Mouse (Mus musculus) heart, postnatal 0 days (tissue): ENCODE measurements at regions not wholly inside any gene's neighbourhood (a gene's known extent, or its start where the extent isn't known, plus 50 kb on each side); places are given as distances from the start of the nearest gene placed in this dataset.

Experiments used
- ATAC-seq: fragments of 200-750 bp; cut with Nextera tagmentation; 2 replicates; pipeline ENCODE4 v1.8.0; 2017; ENCODE audit warnings: low read depth, moderate number of reproducible peaks, moderate library complexity; ENCODE audit not compliant: insufficient read depth
- DNase-seq: peaks from one replicate; pipeline ENCODE4 v3.0.0-alpha.2; 2016; ENCODE audit warnings: low spot score
- H3K27ac ChIP-seq: fragments of 300-500 bp; sonication (generic); 2 replicates; pipeline ENCODE4 v1.5.1; 2014; ENCODE audit warnings: low read depth, mild to moderate bottlenecking
- H3K27me3 ChIP-seq: fragments of 300-500 bp; sonication (generic); 2 replicates; pipeline ENCODE4 v1.6.1; 2014; ENCODE audit warnings: low read length, mixed read lengths; ENCODE audit not compliant: control insufficient read depth, insufficient read depth
- H3K36me3 ChIP-seq: fragments of 300-500 bp; sonication (generic); replicated peaks from 2 replicates; pipeline ENCODE4 v1.6.1; 2014; ENCODE audit warnings: low read length, mixed read lengths; ENCODE audit not compliant: control insufficient read depth, insufficient read depth
- H3K4me1 ChIP-seq: fragments of 300-500 bp; sonication (generic); 2 replicates; pipeline ENCODE4 v1.6.1; 2014; ENCODE audit warnings: antibody characterized with exemption; ENCODE audit not compliant: control insufficient read depth, insufficient read depth
- H3K4me2 ChIP-seq: fragments of 300-500 bp; sonication (generic); 2 replicates; pipeline ENCODE4 v1.6.1; 2014; ENCODE audit warnings: low read depth, mild to moderate bottlenecking, low read length, moderate library complexity
- H3K4me3 ChIP-seq: fragments of 300-500 bp; sonication (generic); 2 replicates; pipeline ENCODE4 v1.5.1; 2014; ENCODE audit warnings: low read depth, low read length
- H3K9ac ChIP-seq: fragments of 300-500 bp; sonication (generic); replicated peaks from 2 replicates; pipeline ENCODE4 v1.6.1; 2014; ENCODE audit warnings: low read depth, low read length, mixed read lengths
- H3K9me3 ChIP-seq: fragments of 300-500 bp; sonication (generic); replicated peaks from 2 replicates; pipeline ENCODE4 v1.6.1; 2016; ENCODE audit warnings: low read length; ENCODE audit not compliant: control insufficient read depth
- CTCF ChIP-seq: IDR thresholded peaks from 2 replicates; pipeline ENCODE4 v1.5.1; 2016; ENCODE audit warnings: antibody characterized with exemption, control low read depth, low read depth
- EP300 ChIP-seq: IDR thresholded peaks from 2 replicates; pipeline ENCODE4 v1.6.1; 2016; ENCODE audit warnings: antibody characterized with exemption, low read depth
- WGBS: fragments of 180-500 bp; shearing (Covaris S2); extraction: QIAGEN DNeasy Blood & Tissue Kit; methylation state at CpG from one replicate; pipeline ENCODE4 v1.1.7; 2014; 5-methylcytosine and 5-hydroxymethylcytosine counted together

DNA sequence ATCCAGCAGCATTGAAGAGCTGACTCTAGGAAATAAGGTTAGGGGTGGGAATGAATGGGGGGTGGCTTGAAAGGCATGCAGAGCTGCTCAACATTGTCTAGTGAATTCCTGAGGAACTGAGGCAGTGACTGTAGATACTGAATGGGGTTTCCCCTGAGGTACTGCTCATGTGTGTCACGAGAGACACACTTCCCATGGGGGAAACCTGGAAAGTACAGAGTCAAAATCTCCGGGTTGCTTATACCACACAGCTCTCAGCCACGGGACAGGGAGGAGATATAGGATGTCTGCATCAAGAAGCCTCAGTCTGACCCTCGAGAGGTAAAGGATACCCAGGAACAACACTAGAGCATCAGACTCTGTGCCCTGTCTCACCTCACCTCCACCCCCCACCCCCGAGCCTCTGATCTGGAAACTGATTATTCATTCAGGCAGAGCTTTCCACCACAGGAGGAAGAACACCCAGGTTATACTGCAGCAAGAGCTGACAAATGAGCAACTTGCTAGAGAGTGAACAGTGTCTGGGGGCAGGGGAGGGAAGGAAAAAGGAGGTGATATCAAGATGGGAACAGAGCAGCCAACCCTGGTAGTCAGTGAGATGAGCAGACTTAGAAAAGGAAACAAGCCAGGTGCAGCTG lies 102.3 kb upstream of the Nfe2l3 start:
- no peak for TF ChIP-seq EP300
- no peak for TF ChIP-seq CTCF
- ATAC-seq, result no peak
- no peak overlapping the region for H3K4me3 ChIP-seq
- H3K9me3 ChIP-seq, result no peaks in the 10 kb centered on the region
- H3K4me2 ChIP-seq, result peak overlapping the region; percentile 37
- H3K9ac ChIP-seq, result peak overlapping the region; percentile 17; the same call in 1 of the 2 replicates
- DNase-seq, result no peak
- H3K36me3 ChIP-seq, result no peaks in the 10 kb centered on the region
- peaks cover 48% of the 10 kb centered on the region for H3K4me1 ChIP-seq
- no peaks in the 10 kb centered on the region for H3K27me3 ChIP-seq
- peak overlapping the region; percentile 87 for H3K27ac ChIP-seq
- 53% methylated on average over 5 of the region's 5 CpGs for WGBS

DNA sequence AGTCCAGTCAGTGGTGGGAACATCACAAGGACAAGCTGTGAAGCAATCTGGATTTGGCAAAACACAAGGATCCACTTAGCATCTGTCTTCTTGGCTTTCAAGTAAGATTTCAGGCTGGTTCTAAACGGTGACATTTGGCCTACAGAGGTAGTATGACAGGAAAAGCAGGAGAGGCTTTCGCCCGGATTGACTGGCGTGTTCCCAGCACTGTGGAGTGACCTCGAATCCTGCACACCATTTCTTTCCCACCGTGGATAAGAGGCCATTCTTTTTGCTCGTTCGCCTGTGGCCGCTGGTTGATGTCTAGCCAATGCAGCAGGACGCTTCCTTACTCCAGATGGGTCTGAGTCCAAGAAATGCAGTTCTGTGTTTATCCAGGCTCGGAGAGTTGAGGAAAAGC lies 99.6 kb upstream of the Nfe2l3 start:
- ATAC-seq, result no peak
- no peak overlapping the region for H3K4me3 ChIP-seq
- H3K36me3 ChIP-seq, result no peaks in the 10 kb centered on the region
- no peak for DNase-seq
- 63% methylated on average over 11 of the region's 11 CpGs for WGBS
- H3K9me3 ChIP-seq, result no peaks in the 10 kb centered on the region
- H3K4me2 ChIP-seq, result peak overlapping the region; percentile 18; the same call in 1 of the 2 replicates
- peaks cover 59% of the 10 kb centered on the region for H3K4me1 ChIP-seq
- no peaks in the 10 kb centered on the region for H3K27me3 ChIP-seq
- H3K9ac ChIP-seq, result no peak overlapping the region
- TF ChIP-seq CTCF, result no peak
- no peak for TF ChIP-seq EP300
- H3K27ac ChIP-seq, result peak overlapping the region; percentile 58

DNA sequence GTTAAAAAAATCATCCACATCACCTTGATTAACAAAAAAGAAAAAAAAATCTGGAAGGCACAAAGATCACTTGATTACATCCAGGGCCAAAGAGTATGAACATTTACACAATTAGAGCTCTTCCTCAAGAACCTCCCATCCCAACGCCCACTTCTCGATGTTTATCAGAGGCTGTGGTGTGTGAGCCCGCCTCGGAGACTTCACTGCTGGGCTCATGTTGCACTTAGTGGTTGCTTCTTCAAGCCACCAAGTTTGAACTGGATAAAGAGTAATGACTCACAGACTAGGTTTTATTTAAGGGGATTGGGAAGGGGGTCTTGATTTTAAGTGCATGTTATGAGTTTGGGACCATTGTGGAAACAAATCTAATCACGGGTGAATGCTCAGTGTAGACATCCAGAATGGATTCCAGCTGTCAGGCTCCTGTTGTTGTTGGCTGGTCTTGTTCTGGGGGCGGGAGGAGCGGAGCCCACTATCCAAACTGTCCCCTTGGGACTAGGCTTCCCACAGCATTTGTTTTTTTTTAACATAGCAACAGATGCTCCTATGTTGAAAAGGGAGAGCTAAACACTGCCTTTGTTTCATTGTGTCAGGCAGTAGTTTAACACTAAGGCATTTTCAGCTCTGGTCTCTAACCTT lies 98.6 kb upstream of the Nfe2l3 start:
- ATAC-seq, result peak; percentile 40; the same call in 1 of the 2 replicates

DNA sequence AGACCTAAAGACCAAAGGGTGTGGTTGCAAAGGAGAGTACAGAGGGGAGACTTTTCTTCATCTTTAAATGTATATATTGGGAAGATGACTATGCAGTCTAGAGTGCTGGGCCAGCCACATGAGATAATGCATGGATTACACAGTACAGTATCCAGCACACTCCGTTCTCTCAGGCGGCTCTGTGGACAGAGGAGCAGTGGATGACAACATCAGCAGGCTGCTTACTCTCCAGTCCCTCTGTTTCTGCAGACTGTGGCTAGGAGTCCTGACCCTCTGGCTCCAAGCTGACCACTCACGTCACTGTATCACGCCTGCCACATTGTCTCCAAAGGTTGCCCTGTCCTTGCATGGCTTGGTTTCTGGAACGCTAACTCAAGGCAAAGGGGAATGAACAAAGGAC lies 97.2 kb upstream of the Nfe2l3 start:
- H3K4me3 ChIP-seq, result no peak overlapping the region
- no peaks in the 10 kb centered on the region for H3K27me3 ChIP-seq
- no peaks in the 10 kb centered on the region for H3K9me3 ChIP-seq
- no peak overlapping the region for H3K9ac ChIP-seq
- 56% methylated on average over 5 of the region's 5 CpGs for WGBS
- TF ChIP-seq CTCF (no peak), EP300 (no peak)
- H3K27ac ChIP-seq, result peak overlapping the region; percentile 74
- ATAC-seq (peak; percentile 59; the same call in 1 of the 2 replicates), DNase-seq (no peak)
- H3K4me2 ChIP-seq, result no peak overlapping the region
- no peaks in the 10 kb centered on the region for H3K36me3 ChIP-seq
- peaks cover 43% of the 10 kb centered on the region for H3K4me1 ChIP-seq

More for the DNA sequence above, 98.6 kb upstream of the Nfe2l3 start:
- TF ChIP-seq CTCF (no peak), EP300 (no peak)
- H3K4me3 ChIP-seq, result no peak overlapping the region
- H3K4me2 ChIP-seq, result peak overlapping the region; percentile 16; the same call in 1 of the 2 replicates
- H3K9me3 ChIP-seq, result no peaks in the 10 kb centered on the region
- 44% methylated on average over 7 of the region's 7 CpGs for WGBS
- H3K27me3 ChIP-seq, result no peaks in the 10 kb centered on the region
- peak; percentile 66 for DNase-seq
- H3K27ac ChIP-seq, result peak overlapping the region; percentile 74
- H3K36me3 ChIP-seq, result no peaks in the 10 kb centered on the region
- H3K4me1 ChIP-seq, result peaks cover 53% of the 10 kb centered on the region
- no peak overlapping the region for H3K9ac ChIP-seq

DNA sequence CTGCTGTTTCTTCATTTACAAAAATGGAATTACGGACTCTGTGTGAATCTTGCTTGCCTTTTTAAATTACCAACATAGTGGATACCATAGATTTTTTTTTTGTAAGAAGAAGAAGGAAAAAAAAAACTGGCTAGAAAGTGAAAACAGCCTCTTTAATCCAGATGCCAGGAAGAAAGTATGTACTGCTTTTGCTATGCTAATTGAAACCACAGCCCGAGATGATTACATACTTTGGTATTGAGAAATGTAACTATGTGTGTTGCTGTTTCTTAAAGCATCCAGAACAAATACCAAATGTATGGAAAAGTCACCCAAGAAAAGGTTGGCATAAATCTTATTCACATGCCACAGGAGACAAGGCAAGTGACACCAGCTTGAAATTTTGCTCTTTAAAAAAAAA lies 93.2 kb upstream of the Nfe2l3 start:
- Histone ChIP-seq H3K9me3 (no peaks in the 10 kb centered on the region), H3K9ac (no peak overlapping the region), H3K27me3 (no peaks in the 10 kb centered on the region), H3K36me3 (no peaks in the 10 kb centered on the region), H3K4me2 (no peak overlapping the region), H3K4me3 (no peak overlapping the region), H3K4me1 (peaks cover 22% of the 10 kb centered on the region), H3K27ac (no peak overlapping the region)
- ATAC-seq (no peak), DNase-seq (no peak)
- TF ChIP-seq CTCF, result no peak
- TF ChIP-seq EP300, result no peak
- 86% methylated on average over 2 of the region's 2 CpGs for WGBS
